Mouse (Mus musculus): ENCODE measurements around the gene Defb26. TPM values are rescaled to one million over a fixed set of nuclear protein-coding genes. Genes with fewer than 3 reads are reported as not detected.

Gene Defb26
- polyA plus RNA-seq, 1 experiment = not detected

GRCm38 (mm10) chr2:152470973-152471372, 40.5 kb downstream of the Defb26 start:
- Histone ChIP-seq H3K27me3 (ENCODE audit: control insufficient read depth, insufficient read depth, low read length) (no peaks in the 10 kb centered on the region), H3K4me3 (ENCODE audit: control insufficient read depth, low read depth, low read length) (no peak overlapping the region), H3K4me1 (ENCODE audit: control insufficient read depth, insufficient read depth, low read length) (no peaks in the 10 kb centered on the region), H3K36me3 (ENCODE audit: control insufficient read depth, insufficient read depth, low read length) (no peaks in the 10 kb centered on the region), H3K27ac (ENCODE audit: control insufficient read depth, insufficient read depth, low read depth, low read length) (no peak overlapping the region)
- no peak for TF ChIP-seq CTCF (IDR thresholded peaks at IDR 0.05; ENCODE audit: control insufficient read depth, insufficient read depth, insufficient replicate concordance, low read depth, low read length)
- no peak for TF ChIP-seq POLR2A (IDR thresholded peaks at IDR 0.05; ENCODE audit: control insufficient read depth, low read depth, low read length)

GRCm38 (mm10) chr2:152464570-152465150, 46.8 kb downstream of the Defb26 start, which contains the start of gene Defb23:
Gene Defb23, minus strand, starts transcription at chr2:152464620.
- no peaks in the 10 kb centered on the region for H3K27me3 ChIP-seq (ENCODE audit: control insufficient read depth, insufficient read depth, low read length)
- H3K4me1 ChIP-seq (ENCODE audit: control insufficient read depth, insufficient read depth, low read length) = no peaks in the 10 kb centered on the region
- H3K36me3 ChIP-seq (ENCODE audit: control insufficient read depth, insufficient read depth, low read length) = no peaks in the 10 kb centered on the region
- no peak within 1 kb of the TSS for H3K27ac ChIP-seq (ENCODE audit: control insufficient read depth, insufficient read depth, low read depth, low read length)
- TF ChIP-seq CTCF (IDR thresholded peaks at IDR 0.05; ENCODE audit: control insufficient read depth, insufficient read depth, insufficient replicate concordance, low read depth, low read length) (no peak), POLR2A (IDR thresholded peaks at IDR 0.05; ENCODE audit: control insufficient read depth, low read depth, low read length) (no peak)
- no peak within 1 kb of the TSS for H3K4me3 ChIP-seq (ENCODE audit: control insufficient read depth, low read depth, low read length)

DNA sequence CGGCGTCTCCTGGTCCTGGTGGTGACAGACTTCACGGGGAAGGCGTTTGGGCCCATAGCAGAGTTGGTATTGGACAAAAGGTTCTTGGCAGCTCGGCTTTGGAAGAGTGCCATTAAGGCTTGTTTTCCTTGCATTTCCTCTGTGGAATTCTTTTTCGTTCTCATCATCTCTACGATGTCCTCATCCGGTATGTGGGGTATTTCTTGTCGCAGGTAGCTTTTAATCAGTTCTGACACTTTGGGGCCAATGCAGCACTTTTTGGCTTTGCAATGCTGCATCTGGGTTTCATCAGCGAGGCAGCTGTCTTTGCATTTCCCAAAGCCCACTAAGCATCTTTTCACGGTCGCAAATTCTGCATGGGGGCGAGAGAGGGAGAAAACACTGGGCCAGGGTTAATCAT, 52.3 kb downstream of the Defb26 start:
- no peak for TF ChIP-seq POLR2A (IDR thresholded peaks at IDR 0.05; ENCODE audit: control insufficient read depth, low read depth, low read length)
- no peak for TF ChIP-seq CTCF (IDR thresholded peaks at IDR 0.05; ENCODE audit: control insufficient read depth, insufficient read depth, insufficient replicate concordance, low read depth, low read length)
- no peaks in the 10 kb centered on the region for H3K4me1 ChIP-seq (ENCODE audit: control insufficient read depth, insufficient read depth, low read length)
- H3K36me3 ChIP-seq (ENCODE audit: control insufficient read depth, insufficient read depth, low read length) = no peaks in the 10 kb centered on the region
- no peaks in the 10 kb centered on the region for H3K27me3 ChIP-seq (ENCODE audit: control insufficient read depth, insufficient read depth, low read length)
- no peak overlapping the region for H3K4me3 ChIP-seq (ENCODE audit: control insufficient read depth, low read depth, low read length)
- H3K27ac ChIP-seq (ENCODE audit: control insufficient read depth, insufficient read depth, low read depth, low read length) = no peak overlapping the region

Other genes with a start within 250 kb of the Defb26 start
- gene Tbc1d20, start 217.9 kb downstream of the Defb26 start, polyA plus RNA-seq (2012; rRNA removed) = 236 and 271 TPM in 2 replicates
- 72.2 and 76.2 TPM in 2 replicates for gene Rbck1, start 179.0 kb downstream of the Defb26 start, polyA plus RNA-seq (2012; rRNA removed)
- 0.16 and 0.26 TPM in 2 replicates for gene Trib3, start 167.7 kb downstream of the Defb26 start, polyA plus RNA-seq (2012; rRNA removed)
- gene Nrsn2, start 135.1 kb downstream of the Defb26 start, polyA plus RNA-seq (2012; rRNA removed) = 0.85 and 0.97 TPM in 2 replicates
- gene Sox12, start 113.6 kb downstream of the Defb26 start, polyA plus RNA-seq (2012; rRNA removed) = 5.9 and 6.2 TPM in 2 replicates
- 2.5 and 2.8 TPM in 2 replicates for gene Zcchc3, start 96.7 kb downstream of the Defb26 start, polyA plus RNA-seq (2012; rRNA removed)
- 54.7 and 73.0 TPM in 2 replicates for gene 6820408C15Rik, start 96.1 kb downstream of the Defb26 start, polyA plus RNA-seq (2012; rRNA removed)
- 1.4 TPM in 1 of 2 replicates, not detected in the other for gene Defb23, start 47.1 kb downstream of the Defb26 start, polyA plus RNA-seq (2012; rRNA removed)
- gene Defb20, start 34.6 kb downstream of the Defb26 start, polyA plus RNA-seq (2012; rRNA removed) = 0.28 and 0.52 TPM in 2 replicates
- 7.6 TPM in 1 of 2 replicates, not detected in the other for gene Defb22, start 21.6 kb downstream of the Defb26 start, polyA plus RNA-seq (2012; rRNA removed)
- gene Defb28, start 6.6 kb upstream of the Defb26 start, polyA plus RNA-seq (2012; rRNA removed) = 108 TPM in 1 of 2 replicates, not detected in the other
- gene Defb29, start 28.4 kb upstream of the Defb26 start, polyA plus RNA-seq (2012; rRNA removed) = not detected in 2 replicates
- not detected in 2 replicates for gene Gm17416, start 57.6 kb upstream of the Defb26 start, polyA plus RNA-seq (2012; rRNA removed)
- 4.1 and 4.5 TPM in 2 replicates for gene Defb21, start 61.1 kb upstream of the Defb26 start, polyA plus RNA-seq (2012; rRNA removed)
- gene Defb19, start 68.6 kb upstream of the Defb26 start, polyA plus RNA-seq (2012; rRNA removed) = 710 and 946 TPM in 2 replicates
- 16.3 and 25.5 TPM in 2 replicates for gene Defb45, start 87.7 kb upstream of the Defb26 start, polyA plus RNA-seq (2012; rRNA removed)
- gene Defb36, start 92.6 kb upstream of the Defb26 start, polyA plus RNA-seq (2012; rRNA removed) = 125 and 129 TPM in 2 replicates
- not detected in 2 replicates for gene Defb25, start 111.4 kb upstream of the Defb26 start, polyA plus RNA-seq (2012; rRNA removed)
- 1.2 and 1.7 TPM in 2 replicates for gene Rem1, start 115.3 kb upstream of the Defb26 start, polyA plus RNA-seq (2012; rRNA removed)
- 84.1 and 84.7 TPM in 2 replicates for gene H13, start 157.8 kb upstream of the Defb26 start, polyA plus RNA-seq (2012; rRNA removed)
- gene Mcts2, start 175.3 kb upstream of the Defb26 start, polyA plus RNA-seq (2012; rRNA removed) = 41.8 and 43.6 TPM in 2 replicates
- 5.5 and 12.8 TPM in 2 replicates for gene Id1, start 224.6 kb upstream of the Defb26 start, polyA plus RNA-seq (2012; rRNA removed)
- 0.32 and 0.85 TPM in 2 replicates for gene Cox4i2, start 242.5 kb upstream of the Defb26 start, polyA plus RNA-seq (2012; rRNA removed)

Data from testis, adult 2 months (tissue).